Mouse (Mus musculus) monocyte, adult 5-6 weeks (primary cell): ENCODE measurements at regions not wholly inside any gene's neighbourhood (a gene's known extent, or its start where the extent isn't known, plus 50 kb on each side); places are given as distances from the start of the nearest gene placed in this dataset.
A peak's percentile ranks its signal among the peaks of the same experiment; 100 is the strongest.
"Not testable (repeated sequence)": the region's sequence is repeated elsewhere in the genome, so short reads cannot be mapped to it uniquely, and the experiment has no call there.

Experiments
- ATAC-seq: fragments of 153-309, 156-312 bp; replicated peaks from 2 replicates; pipeline ENCODE4 v1.8.0; 2017; ENCODE audit warnings: mild to moderate bottlenecking; ENCODE audit not compliant: low TSS enrichment, insufficient number of reproducible peaks, severe bottlenecking, poor library complexity, low FRiP score

DNA sequence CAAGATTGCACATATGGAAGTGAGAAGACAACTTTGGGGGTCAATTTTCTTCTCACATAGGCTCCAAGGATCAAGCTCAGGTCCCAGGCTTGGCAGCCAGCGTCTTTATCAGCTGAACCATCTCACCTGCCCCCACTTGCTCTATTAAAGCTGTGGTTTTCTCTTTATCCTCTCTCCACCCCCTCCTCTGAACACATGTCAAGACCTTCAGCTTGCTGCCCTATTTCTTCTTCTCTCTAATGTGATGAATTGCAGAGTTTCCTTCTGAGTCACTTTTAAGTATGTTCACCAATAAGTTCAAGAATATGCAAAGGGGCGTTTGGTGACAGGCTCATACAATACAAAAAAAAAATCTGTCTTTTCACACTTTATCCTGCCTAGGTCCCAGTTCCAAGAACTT lies 128.8 kb downstream of the Sptssa start:
- no peak for ATAC-seq

DNA sequence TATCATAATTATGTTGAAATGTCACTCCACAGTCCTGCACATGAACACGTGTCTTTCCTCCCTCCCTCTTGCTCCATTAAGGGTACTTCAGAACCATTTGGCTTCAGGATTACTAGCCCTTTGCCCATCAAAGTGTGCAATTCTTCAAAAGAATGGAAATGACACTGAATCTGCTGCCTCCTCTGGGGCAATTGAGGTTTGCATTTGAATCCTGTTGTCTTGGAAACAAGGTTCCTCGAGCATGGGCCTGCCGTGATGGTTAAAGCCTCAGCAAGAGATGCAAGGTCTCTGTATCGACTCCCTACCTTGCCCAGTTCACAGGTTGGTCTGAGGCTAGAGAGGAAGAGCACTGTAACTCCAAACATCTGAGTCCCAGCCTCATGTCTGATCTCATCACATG lies 136.0 kb downstream of the Sptssa start:
- no peak for ATAC-seq

DNA sequence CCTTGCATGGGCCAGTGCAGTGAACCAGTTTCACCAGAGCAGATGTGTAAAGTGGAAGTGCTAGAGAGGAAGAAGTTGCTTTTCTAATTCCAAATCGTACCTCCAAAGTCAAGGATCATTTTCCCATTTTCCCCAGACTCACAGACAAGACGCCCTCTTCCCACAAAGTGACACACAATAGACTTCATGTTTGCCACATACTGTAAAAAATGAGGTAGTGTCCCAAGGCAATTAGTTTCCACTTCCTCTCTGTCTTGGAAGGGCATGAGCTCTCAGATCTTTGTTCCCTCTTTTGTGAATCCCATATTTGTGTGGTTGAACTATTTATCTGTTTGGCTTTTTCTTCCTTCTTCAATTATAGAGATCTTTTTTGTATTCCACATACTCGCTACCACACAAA lies 137.0 kb downstream of the Sptssa start:
- no peak for ATAC-seq

DNA sequence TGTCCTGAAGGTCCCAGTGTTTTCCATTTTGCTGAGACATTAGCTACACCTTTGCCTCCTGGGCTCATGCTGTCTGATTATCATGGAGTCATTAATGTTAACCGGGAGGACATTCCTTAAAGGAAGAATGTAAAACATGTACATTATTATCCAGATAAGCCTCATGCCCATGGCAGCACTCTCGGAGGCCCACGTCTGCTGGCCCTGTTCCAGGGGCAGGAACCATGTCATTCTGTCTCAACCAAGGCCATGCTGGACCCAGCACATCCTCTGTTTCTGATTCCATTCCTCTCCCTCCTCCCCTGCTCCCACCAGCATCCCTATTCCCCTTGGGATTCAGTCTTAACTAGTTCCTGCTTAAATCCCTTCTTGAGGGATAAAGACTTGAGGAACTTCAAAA lies 139.1 kb downstream of the Sptssa start:
- ATAC-seq, result no peak

DNA sequence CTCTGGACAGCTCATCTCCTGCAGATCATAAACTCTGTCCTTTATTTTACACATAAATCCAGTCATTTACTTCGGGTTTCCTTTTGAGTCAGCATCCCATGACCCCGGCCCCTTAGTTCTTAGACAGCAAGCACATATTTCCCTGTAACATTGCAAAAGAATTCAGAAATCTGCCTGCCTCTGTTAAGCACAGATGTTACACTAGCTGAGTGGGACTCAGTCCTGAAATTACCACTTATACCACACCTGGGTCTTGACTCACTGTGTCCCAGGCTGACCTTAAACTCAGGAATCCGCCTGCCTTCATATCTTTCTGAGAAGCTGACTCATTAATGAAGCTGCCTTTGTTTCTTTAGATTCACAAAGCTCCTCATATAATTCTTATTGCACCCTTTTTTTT lies 139.9 kb downstream of the Sptssa start:
- ATAC-seq, result no peak

DNA sequence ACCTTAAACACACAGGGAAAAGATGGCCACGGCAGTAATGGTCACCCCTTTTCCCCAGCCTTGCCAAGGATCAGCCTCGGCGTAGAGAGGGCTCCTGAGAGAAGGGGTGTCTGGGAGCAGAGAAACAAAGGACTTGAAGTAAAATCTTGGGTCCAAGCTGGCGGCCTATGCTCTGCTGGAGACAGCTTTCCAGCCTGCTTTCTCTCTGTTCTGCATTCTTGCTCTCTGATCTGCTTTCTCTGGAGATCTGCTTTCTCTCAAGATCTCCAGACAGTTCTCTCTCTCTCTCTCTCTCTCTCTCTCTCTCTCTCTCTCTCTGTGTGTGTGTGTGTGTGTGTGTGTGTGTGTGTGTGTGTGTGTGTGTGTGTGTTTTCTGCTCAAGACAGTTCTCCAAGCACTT lies 140.3 kb downstream of the Sptssa start:
- not testable (repeated sequence) for ATAC-seq

DNA sequence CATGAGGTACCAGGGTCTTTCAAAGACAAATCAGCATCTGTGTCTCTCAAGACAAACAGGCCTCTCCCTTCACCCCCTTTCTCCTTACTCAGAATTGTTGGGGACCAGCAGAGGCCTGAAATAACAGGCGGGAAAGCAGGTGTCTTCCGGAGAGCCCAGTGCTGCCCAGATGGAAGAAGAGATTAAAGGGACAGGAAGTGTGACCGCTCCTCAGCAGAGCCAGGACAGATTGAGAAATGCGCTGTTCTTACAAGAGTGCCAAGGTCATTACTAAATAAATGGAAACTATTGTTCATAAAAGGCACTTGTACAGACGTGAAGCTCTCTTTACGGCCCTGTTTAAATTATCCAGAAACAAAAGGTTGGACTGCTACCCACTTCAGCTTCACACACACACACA lies 146.5 kb downstream of the Sptssa start:
- ATAC-seq, result no peak

DNA sequence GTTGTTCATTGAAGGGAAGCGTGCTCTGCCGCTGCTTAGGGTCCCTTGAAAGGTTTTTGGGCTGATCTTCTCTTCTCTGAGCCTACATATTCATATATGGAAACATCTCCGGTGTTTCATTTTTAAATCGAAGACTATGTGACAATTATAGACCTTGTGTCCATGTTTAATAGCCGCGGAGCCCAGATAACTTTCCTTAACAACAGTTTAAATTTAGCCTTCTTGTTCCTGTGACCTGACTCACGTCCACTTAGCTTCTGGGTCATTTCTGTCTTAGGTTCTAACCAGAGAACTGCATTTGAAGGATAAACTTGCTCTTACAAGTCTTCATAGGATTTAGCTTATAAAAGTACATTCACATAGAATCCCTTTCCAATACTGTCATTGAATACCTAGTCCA lies 153.6 kb downstream of the Sptssa start:
- no peak for ATAC-seq

DNA sequence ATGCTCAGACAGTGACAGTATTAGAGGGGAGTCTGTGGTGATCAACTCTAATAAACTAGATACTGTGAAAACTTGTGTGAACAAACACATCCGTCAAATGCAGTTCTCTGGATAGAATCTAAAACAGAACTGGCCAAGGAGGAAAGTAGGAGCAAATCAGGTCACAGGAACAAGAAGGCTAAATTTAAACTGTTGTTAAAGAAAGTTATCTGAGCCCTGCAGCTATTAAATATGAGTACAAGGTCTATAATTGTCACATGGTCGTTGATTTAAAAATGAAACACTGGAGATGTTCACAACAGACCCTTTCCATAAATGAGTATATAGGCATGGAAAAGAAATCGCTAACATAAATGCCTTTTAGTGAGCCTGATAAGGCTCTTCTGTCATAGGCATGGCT lies 156.4 kb downstream of the Sptssa start:
- no peak for ATAC-seq

DNA sequence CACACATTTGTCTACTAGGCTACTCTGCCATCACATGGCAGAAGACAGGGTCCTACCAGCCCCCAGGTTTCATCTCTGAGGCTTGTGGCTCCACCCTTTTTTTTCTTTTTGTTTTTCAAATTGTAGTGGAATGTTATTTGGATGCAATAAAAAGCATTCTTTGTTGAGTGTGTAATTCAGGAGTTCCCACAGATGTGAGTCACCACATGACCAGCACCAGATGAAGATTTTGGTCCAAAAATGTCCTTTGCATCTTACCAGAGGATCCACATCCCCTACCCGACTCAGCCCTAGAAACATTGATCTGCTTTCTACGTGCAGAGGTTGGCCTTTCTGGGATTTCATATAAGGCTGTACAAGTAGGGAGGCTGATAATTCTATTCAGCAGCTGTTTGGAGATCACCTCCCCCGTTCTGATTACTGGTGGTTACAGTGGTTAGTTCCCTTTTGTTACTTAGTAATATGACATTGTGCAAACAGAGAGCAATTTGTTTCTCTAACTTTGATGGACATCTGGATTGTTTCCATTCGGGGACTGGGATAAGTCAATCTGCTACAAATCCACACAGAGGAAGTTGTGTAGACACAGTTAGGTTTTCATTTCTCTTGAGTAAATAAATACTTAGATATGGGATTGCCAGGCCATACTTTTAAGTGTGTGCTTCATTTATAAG lies 160.5 kb downstream of the Sptssa start:
- ATAC-seq, result no peak

DNA sequence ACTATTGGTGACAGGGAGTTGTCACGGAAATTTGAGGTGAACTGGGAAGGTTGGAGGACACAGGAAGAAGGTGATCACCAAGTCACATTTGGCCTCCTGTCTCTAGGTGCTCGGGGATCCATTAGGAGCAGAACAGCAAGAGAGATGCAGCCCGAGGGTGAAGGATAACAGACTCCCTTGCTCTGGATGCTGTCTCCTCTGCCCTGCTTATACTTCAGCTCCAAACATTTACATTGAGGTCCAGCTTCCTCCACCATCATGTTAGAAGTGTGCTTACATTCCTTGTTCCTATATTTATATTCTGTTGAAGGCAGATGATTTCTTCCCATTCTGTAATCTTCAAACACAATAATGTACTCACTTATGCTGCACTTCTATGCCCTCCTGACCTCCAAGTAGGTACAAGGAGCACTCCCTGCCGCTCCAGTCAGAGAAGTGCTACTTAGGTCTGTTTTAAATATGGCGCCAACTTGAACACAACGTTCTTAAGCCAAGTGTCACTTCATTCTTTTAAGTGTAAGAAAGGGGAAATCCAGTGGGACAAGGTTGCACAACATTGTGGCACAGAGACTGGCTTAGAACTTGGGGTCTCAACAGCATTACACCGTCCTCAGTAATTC lies 161.5 kb downstream of the Sptssa start:
- no peak for ATAC-seq

DNA sequence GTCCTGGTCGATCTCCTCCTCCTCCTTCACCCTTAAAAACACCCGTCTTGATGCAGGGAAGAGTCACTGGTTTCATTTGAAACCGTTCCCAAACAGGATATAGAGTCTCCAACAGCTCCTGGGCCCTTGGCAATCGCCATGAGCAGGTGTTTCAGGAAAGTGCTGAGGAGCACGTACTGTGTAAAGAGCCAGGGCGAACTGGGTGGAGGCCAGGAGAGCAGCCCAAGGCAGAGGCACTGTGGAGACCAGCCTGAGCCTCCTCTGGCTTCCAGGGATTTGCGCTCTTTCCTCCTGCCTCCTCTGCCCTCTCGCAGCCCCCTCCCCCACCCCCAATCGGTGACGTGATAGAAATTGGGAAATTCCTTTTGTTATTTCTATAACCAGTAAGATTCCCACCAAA lies 163.6 kb downstream of the Sptssa start:
- ATAC-seq, result no peak

DNA sequence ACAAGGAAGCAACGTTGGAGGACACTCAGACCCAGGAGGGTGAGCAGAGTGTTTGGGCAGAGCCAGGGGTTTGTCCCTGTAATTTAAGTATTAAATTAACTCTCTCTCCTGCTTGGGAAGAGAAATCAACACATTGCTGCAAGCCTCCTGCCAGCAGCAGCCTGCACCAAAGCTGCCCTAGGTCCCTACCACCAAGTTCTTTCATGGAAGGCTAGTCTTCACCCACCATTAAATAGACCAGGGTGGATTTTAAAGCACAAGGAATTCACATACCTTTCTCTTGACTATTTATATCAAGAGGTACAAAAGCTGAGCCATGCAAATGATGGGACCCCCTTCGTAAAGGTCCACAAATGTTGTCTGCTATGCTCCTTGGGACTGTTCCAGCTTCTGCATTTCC lies 165.9 kb downstream of the Sptssa start:
- ATAC-seq, result no peak

DNA sequence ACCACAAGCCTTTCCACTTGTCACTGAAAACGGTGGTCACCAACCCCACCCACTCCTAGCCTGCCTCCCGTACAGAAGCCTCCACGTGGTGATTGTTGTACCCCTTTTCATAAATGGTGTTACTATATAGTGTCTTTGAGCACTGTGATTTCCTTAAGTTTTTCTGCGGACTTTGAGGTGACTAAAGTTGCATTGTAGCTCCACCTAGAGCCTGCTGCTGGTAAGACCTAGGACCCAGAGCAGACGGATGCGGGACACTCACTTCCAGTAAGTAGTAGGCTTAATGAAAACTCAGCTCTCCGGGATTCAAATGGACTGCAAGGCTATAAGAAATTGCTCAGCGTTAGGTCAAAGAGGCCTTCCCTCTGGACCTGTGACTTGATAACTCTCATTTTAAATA lies 166.7 kb downstream of the Sptssa start:
- peak; percentile 85 for ATAC-seq

DNA sequence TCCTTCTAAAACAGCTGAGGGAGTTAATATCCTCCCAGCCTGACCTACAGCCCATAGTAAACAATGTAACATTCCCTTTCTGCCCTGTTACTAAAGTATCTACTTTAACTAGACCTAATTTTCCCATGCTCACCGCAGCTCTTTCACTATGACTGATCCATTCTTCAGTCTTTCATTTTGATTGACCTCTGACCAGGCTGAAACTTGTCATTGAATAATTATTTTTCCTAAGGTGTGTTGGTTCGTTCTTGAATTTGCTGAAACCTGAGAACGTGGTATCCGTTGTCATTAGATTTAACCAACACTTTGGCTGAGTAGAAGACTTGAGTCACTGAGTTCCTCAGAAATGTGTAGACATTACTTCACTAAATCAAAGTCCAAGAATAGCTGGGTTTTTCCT lies 168.7 kb downstream of the Sptssa start:
- no peak for ATAC-seq

DNA sequence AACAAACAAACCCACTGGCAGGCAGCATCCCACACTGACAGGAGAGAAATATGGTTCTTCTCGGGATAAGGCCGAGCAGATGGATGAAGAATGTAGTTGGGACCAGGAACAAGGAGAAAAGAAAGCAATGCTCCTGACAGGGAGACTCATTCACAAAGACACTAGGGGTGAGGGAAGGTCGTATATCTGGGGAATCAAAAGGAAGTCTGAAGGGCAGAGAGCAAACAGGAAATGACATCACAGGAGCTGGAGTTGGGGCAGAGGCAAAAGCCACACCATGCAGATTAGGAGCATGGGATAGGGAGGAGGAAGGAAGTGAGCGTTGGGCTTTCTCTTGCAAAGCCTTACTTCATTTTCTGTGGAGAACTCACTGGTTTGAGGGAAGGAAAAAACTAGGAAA lies 174.4 kb downstream of the Sptssa start:
- no peak for ATAC-seq

DNA sequence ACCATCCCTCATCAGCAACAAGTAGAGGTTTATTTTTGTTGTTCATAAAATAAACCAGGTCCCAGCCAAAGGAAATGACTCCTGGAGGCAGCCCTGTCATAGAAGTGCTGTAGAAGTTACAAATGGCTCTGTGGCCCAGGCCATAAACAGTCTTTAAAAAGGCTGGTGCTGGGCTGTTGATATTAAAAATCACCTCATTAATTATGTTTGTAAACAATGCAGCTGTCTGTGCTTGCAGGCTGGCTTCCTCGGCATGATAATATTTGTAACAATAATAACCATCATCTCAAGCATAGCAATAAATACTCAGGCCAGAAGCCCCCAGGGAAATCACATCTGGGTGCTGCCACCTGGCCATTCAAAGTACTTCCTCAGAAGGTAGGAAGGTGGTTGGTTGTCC lies 176.5 kb downstream of the Sptssa start:
- no peak for ATAC-seq

DNA sequence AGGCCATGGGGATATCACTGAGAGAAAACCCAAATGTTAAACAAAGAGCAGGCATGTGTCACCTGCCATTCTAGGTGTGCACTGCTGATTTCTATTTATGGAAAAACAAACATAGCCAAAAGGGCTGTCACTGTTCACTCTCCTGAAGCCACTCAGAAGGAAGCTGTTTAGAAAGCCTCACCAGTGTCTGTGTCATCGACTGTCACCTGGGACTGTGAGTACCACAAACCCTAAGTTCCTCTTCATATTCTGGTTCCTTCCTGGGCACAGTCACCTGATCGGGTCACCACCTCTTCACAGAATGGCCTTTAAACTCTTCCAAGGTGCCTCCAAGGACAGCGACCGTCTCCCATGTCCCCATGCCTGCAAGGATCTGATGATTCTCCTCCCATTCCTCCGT lies 183.5 kb downstream of the Sptssa start:
- ATAC-seq, result no peak

DNA sequence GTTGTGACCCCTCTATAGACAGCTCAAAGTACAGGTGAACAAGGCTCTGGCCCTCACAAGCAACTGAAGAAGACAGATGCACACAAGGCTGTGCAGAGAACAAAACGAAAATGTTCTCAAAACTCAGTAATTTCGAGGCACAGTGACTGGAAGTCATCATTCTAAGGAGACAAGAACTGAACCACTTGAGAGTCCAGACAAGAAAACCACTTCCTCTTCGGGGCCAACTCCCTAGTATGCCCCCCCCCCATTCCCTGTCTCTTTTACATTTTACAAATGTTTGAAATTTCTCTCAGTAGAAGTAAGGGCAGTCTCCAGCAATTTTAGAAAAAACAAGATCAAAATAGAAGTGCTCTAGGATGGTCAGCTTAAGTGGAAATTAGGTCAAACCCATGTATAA lies 184.0 kb downstream of the Sptssa start:
- ATAC-seq, result no peak

DNA sequence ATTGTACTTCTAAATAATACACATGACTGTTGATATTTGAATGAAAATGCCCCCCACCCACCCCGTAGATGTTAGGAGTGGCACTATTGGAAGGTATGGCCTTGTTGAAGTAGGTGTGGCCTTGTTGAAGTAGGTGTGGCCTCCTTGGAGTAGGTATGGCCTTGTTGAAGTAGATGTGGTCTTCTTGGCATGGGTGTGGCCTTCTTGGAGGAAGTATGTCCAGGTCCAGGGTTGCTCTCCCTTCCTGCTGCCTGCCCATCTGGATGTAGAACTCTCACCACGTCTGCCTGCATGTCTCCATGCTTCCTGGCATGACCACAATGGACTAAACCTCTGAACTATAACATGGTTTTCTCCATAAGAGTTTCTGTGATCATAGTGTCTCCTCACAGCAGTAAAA lies 188.7 kb downstream of the Sptssa start:
- no peak for ATAC-seq

DNA sequence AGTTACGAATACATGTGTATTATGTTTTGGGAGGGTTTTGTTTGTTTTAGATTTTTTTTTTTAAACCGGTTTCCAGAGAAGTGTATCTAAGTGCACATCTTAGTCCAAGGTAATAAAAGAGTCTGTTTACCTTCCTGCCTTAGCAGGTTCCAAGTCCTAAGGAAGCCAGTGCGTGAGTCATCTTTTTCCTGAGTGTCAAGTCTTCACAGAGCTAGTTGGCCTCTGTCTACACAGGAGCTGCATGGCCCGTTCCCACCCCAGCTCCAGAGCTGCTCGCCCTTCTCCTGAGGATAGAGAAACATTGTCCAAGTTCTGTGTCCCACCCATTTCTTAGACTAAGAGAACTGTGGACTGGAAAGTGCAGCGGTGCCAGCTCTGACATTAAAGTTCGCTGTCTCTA lies 192.6 kb downstream of the Sptssa start:
- ATAC-seq, result no peak
